Mouse (Mus musculus): ENCODE results near the gene Invs. TPM values are rescaled to one million over a fixed set of nuclear protein-coding genes. Genes with fewer than 3 reads are reported as not detected.
"Not testable (repeated sequence)": the region's sequence is repeated elsewhere in the genome, so short reads cannot be mapped to it uniquely, and the experiment has no call there.

Gene Invs
- polyA plus RNA-seq, 1 experiment from 2014 or later: 7.2 TPM

GRCm38 (mm10) chr4:48405724-48406491 lies 126.3 kb downstream of the Invs start:
- H3K9me3 ChIP-seq (ENCODE audit: control insufficient read depth, low read length); ATAC-seq (ENCODE audit: insufficient number of reproducible peaks, low FRiP score, low TSS enrichment, low read depth); H3K4me2 ChIP-seq (ENCODE audit: low read depth, severe bottlenecking); H3K4me1 ChIP-seq (ENCODE audit: control insufficient read depth, insufficient read depth, low read length); H3K9ac ChIP-seq (ENCODE audit: low read length); H3K36me3 ChIP-seq (ENCODE audit: control insufficient read depth, insufficient read depth, low read length); H3K27ac ChIP-seq (replicated peaks; ENCODE audit: low read depth, low read length); H3K4me3 ChIP-seq (ENCODE audit: low read depth, low read length); H3K27me3 ChIP-seq (ENCODE audit: control insufficient read depth, insufficient read depth, low read length); DNase-seq (ENCODE audit: low spot score): not testable (repeated sequence)
- 86% methylated on average over 9 of the region's 10 CpGs for WGBS

- peak; percentile 79 for DNase-seq (ENCODE audit: low spot score)
- no peaks in the 10 kb centered on the region for H3K4me1 ChIP-seq (ENCODE audit: control insufficient read depth, insufficient read depth, low read length)
- H3K27ac ChIP-seq (replicated peaks; ENCODE audit: low read depth, low read length): no peak overlapping the region
- no peak overlapping the region for H3K4me3 ChIP-seq (ENCODE audit: low read depth, low read length)
- no peak for ATAC-seq (ENCODE audit: insufficient number of reproducible peaks, low FRiP score, low TSS enrichment, low read depth)
- H3K27me3 ChIP-seq (ENCODE audit: control insufficient read depth, insufficient read depth, low read length): no peaks in the 10 kb centered on the region
- WGBS: 39% methylated on average over 18 of the region's 18 CpGs
- H3K4me2 ChIP-seq (ENCODE audit: low read depth, severe bottlenecking): no peak overlapping the region
- H3K9ac ChIP-seq (ENCODE audit: low read length): no peak overlapping the region
- no peaks in the 10 kb centered on the region; the same call in 1 of the 2 replicates for H3K36me3 ChIP-seq (ENCODE audit: control insufficient read depth, insufficient read depth, low read length)
- H3K9me3 ChIP-seq (ENCODE audit: control insufficient read depth, low read length): no peaks in the 10 kb centered on the region
Observed at GRCm38 (mm10) chr4:48407350-48408039, 127.9 kb downstream of the Invs start.

GRCm38 (mm10) chr4:48413473-48413872 lies 133.9 kb downstream of the Invs start:
- Histone ChIP-seq H3K27me3 (ENCODE audit: control insufficient read depth, insufficient read depth, low read length) (no peaks in the 10 kb centered on the region), H3K27ac (replicated peaks; ENCODE audit: low read depth, low read length) (no peak overlapping the region), H3K9me3 (ENCODE audit: control insufficient read depth, low read length) (no peaks in the 10 kb centered on the region), H3K36me3 (ENCODE audit: control insufficient read depth, insufficient read depth, low read length) (no peaks in the 10 kb centered on the region), H3K4me1 (ENCODE audit: control insufficient read depth, insufficient read depth, low read length) (no peaks in the 10 kb centered on the region), H3K9ac (ENCODE audit: low read length) (no peak overlapping the region), H3K4me2 (ENCODE audit: low read depth, severe bottlenecking) (no peak overlapping the region), H3K4me3 (ENCODE audit: low read depth, low read length) (no peak overlapping the region)
- no peak for ATAC-seq (ENCODE audit: insufficient number of reproducible peaks, low FRiP score, low TSS enrichment, low read depth)
- DNase-seq (ENCODE audit: low spot score): no peak
- WGBS: 90% methylated on average over 8 of the region's 8 CpGs

- Histone ChIP-seq H3K9me3 (ENCODE audit: control insufficient read depth, low read length) (no peaks in the 10 kb centered on the region), H3K4me3 (ENCODE audit: low read depth, low read length) (no peak overlapping the region), H3K27ac (replicated peaks; ENCODE audit: low read depth, low read length) (no peak overlapping the region), H3K4me2 (ENCODE audit: low read depth, severe bottlenecking) (no peak overlapping the region), H3K9ac (ENCODE audit: low read length) (no peak overlapping the region), H3K36me3 (ENCODE audit: control insufficient read depth, insufficient read depth, low read length) (no peaks in the 10 kb centered on the region), H3K4me1 (ENCODE audit: control insufficient read depth, insufficient read depth, low read length) (no peaks in the 10 kb centered on the region), H3K27me3 (ENCODE audit: control insufficient read depth, insufficient read depth, low read length) (no peaks in the 10 kb centered on the region)
- ATAC-seq (ENCODE audit: insufficient number of reproducible peaks, low FRiP score, low TSS enrichment, low read depth) (no peak), DNase-seq (ENCODE audit: low spot score) (no peak)
- 92% methylated on average over 10 of the region's 10 CpGs for WGBS
Observed at GRCm38 (mm10) chr4:48415838-48416335, 136.3 kb downstream of the Invs start.

- Histone ChIP-seq H3K4me3 (ENCODE audit: low read depth, low read length) (no peak overlapping the region), H3K4me2 (ENCODE audit: low read depth, severe bottlenecking) (no peak overlapping the region), H3K9ac (ENCODE audit: low read length) (no peak overlapping the region), H3K27me3 (ENCODE audit: control insufficient read depth, insufficient read depth, low read length) (no peaks in the 10 kb centered on the region), H3K36me3 (ENCODE audit: control insufficient read depth, insufficient read depth, low read length) (0 out of 2 replicates have a peak, but pooled peaks cover 2% of the 10 kb centered on the region), H3K27ac (replicated peaks; ENCODE audit: low read depth, low read length) (no peak overlapping the region), H3K4me1 (ENCODE audit: control insufficient read depth, insufficient read depth, low read length) (no peaks in the 10 kb centered on the region), H3K9me3 (ENCODE audit: control insufficient read depth, low read length) (no peaks in the 10 kb centered on the region)
- no peak for ATAC-seq (ENCODE audit: insufficient number of reproducible peaks, low FRiP score, low TSS enrichment, low read depth)
- WGBS: 91% methylated on average over 8 of the region's 8 CpGs
- no peak for DNase-seq (ENCODE audit: low spot score)
Observed at GRCm38 (mm10) chr4:48418831-48419468, 139.4 kb downstream of the Invs start.

GRCm38 (mm10) chr4:48422633-48423032 lies 143.1 kb downstream of the Invs start:
- ATAC-seq (ENCODE audit: insufficient number of reproducible peaks, low FRiP score, low TSS enrichment, low read depth) (no peak), DNase-seq (ENCODE audit: low spot score) (no peak)
- H3K9ac ChIP-seq (ENCODE audit: low read length): no peak overlapping the region
- no peak overlapping the region for H3K27ac ChIP-seq (replicated peaks; ENCODE audit: low read depth, low read length)
- no peaks in the 10 kb centered on the region for H3K27me3 ChIP-seq (ENCODE audit: control insufficient read depth, insufficient read depth, low read length)
- no peak overlapping the region for H3K4me3 ChIP-seq (ENCODE audit: low read depth, low read length)
- H3K36me3 ChIP-seq (ENCODE audit: control insufficient read depth, insufficient read depth, low read length): 0 out of 2 replicates have a peak, but pooled peaks cover 2% of the 10 kb centered on the region
- no peak overlapping the region for H3K4me2 ChIP-seq (ENCODE audit: low read depth, severe bottlenecking)
- no peaks in the 10 kb centered on the region for H3K9me3 ChIP-seq (ENCODE audit: control insufficient read depth, low read length)
- no peaks in the 10 kb centered on the region; the same call in 1 of the 2 replicates for H3K4me1 ChIP-seq (ENCODE audit: control insufficient read depth, insufficient read depth, low read length)
- WGBS: 100% methylated on average over 1 of the region's 1 CpGs

- H3K4me1 ChIP-seq (ENCODE audit: control insufficient read depth, insufficient read depth, low read length): no peaks in the 10 kb centered on the region; the same call in 1 of the 2 replicates
- H3K27ac ChIP-seq (replicated peaks; ENCODE audit: low read depth, low read length): no peak overlapping the region
- no peak overlapping the region for H3K9ac ChIP-seq (ENCODE audit: low read length)
- DNase-seq (ENCODE audit: low spot score): no peak
- H3K27me3 ChIP-seq (ENCODE audit: control insufficient read depth, insufficient read depth, low read length): no peaks in the 10 kb centered on the region
- no peak for ATAC-seq (ENCODE audit: insufficient number of reproducible peaks, low FRiP score, low TSS enrichment, low read depth)
- no peak overlapping the region for H3K4me3 ChIP-seq (ENCODE audit: low read depth, low read length)
- 52% methylated on average over 2 of the region's 2 CpGs for WGBS
- H3K36me3 ChIP-seq (ENCODE audit: control insufficient read depth, insufficient read depth, low read length): 0 out of 2 replicates have a peak, but pooled peaks cover 2% of the 10 kb centered on the region
- H3K4me2 ChIP-seq (ENCODE audit: low read depth, severe bottlenecking): no peak overlapping the region
- no peaks in the 10 kb centered on the region for H3K9me3 ChIP-seq (ENCODE audit: control insufficient read depth, low read length)
Observed at GRCm38 (mm10) chr4:48423738-48424137, 144.2 kb downstream of the Invs start.

- Histone ChIP-seq H3K4me1 (ENCODE audit: control insufficient read depth, insufficient read depth, low read length) (no peaks in the 10 kb centered on the region; the same call in 1 of the 2 replicates), H3K27me3 (ENCODE audit: control insufficient read depth, insufficient read depth, low read length) (no peaks in the 10 kb centered on the region), H3K9ac (ENCODE audit: low read length) (no peak overlapping the region), H3K9me3 (ENCODE audit: control insufficient read depth, low read length) (no peaks in the 10 kb centered on the region), H3K4me2 (ENCODE audit: low read depth, severe bottlenecking) (no peak overlapping the region), H3K27ac (replicated peaks; ENCODE audit: low read depth, low read length) (no peak overlapping the region), H3K4me3 (ENCODE audit: low read depth, low read length) (no peak overlapping the region), H3K36me3 (ENCODE audit: control insufficient read depth, insufficient read depth, low read length) (peaks cover 11% of the 10 kb centered on the region)
- WGBS: 74% methylated on average over 3 of the region's 3 CpGs
- ATAC-seq (ENCODE audit: insufficient number of reproducible peaks, low FRiP score, low TSS enrichment, low read depth) (no peak), DNase-seq (ENCODE audit: low spot score) (peak; percentile 21)
Observed at GRCm38 (mm10) chr4:48427413-48427812, 147.9 kb downstream of the Invs start.

All from limb, embryonic 11.5 days (tissue).